Mouse (Mus musculus) heart, embryonic 14.5 days (tissue): ENCODE data around the gene Matn4. TPM values are rescaled to one million over a fixed set of nuclear protein-coding genes. Genes with fewer than 3 reads are reported as not detected.

Experiments
- ATAC-seq: fragments of 200-750 bp; cut with Nextera tagmentation; 2 replicates; pipeline ENCODE4 v1.8.0; 2017; ENCODE audit warnings: low read depth, moderate TSS enrichment; ENCODE audit not compliant: insufficient number of reproducible peaks, insufficient read depth, low FRiP score
- H3K27ac ChIP-seq, 2 experiments: fragments of 200-500 bp in 1 of 2; fragments of 300-500 bp in 1 of 2; sonication (generic) in 1 of 2; replicated peaks in 1 of 2; 2 replicates each; pipeline ENCODE4 v1.5.1; 2012 to 2014; ENCODE audit warnings: low read depth in 2 of 2, low read length in 2 of 2, control low read depth in 1 of 2, mild to moderate bottlenecking in 1 of 2, mixed read lengths in 1 of 2; ENCODE audit not compliant: control insufficient read depth in 1 of 2, insufficient read depth in 1 of 2
- H3K27me3 ChIP-seq: fragments of 300-500 bp; sonication (generic); 2 replicates; pipeline ENCODE4 v1.6.1; 2014; ENCODE audit warnings: mild to moderate bottlenecking, low read length, control low read depth; ENCODE audit not compliant: control insufficient read depth, insufficient read depth
- H3K36me3 ChIP-seq: fragments of 300-500 bp; sonication (generic); 2 replicates; pipeline ENCODE4 v1.6.1; 2014; ENCODE audit warnings: mild to moderate bottlenecking, control low read depth, low read length, mixed read lengths; ENCODE audit not compliant: control insufficient read depth, insufficient read depth
- H3K4me1 ChIP-seq, 2 experiments: fragments of 200-500 bp in 1 of 2; fragments of 300-500 bp in 1 of 2; sonication (generic) in 1 of 2; 2 replicates each; pipeline ENCODE4 v1.6.1; 2012 to 2014; ENCODE audit warnings: low read length in 2 of 2, control low read depth in 1 of 2, mixed read lengths in 1 of 2; ENCODE audit not compliant: control insufficient read depth in 2 of 2, insufficient read depth in 2 of 2
- H3K4me2 ChIP-seq: fragments of 300-500 bp; sonication (generic); 2 replicates; pipeline ENCODE4 v1.6.1; 2014; ENCODE audit warnings: mild to moderate bottlenecking, low read length
- H3K4me3 ChIP-seq, 2 experiments: fragments of 200-500 bp in 1 of 2; fragments of 300-500 bp in 1 of 2; sonication (generic) in 1 of 2; 2 replicates each; pipeline ENCODE4 v1.5.1; 2012 to 2014; ENCODE audit warnings: low read length in 2 of 2, mild to moderate bottlenecking in 2 of 2, control low read depth in 1 of 2, low read depth in 1 of 2, moderate library complexity in 1 of 2; ENCODE audit not compliant: control insufficient read depth in 1 of 2, insufficient read depth in 1 of 2
- H3K9ac ChIP-seq: fragments of 300-500 bp; sonication (generic); 2 replicates; pipeline ENCODE4 v1.6.1; 2014; ENCODE audit warnings: mild to moderate bottlenecking, low read length
- H3K9me3 ChIP-seq: fragments of 300-500 bp; sonication (generic); 2 replicates; pipeline ENCODE4 v1.6.1; 2016; ENCODE audit warnings: low read length, control low read depth; ENCODE audit not compliant: control insufficient read depth
- WGBS: fragments of 180-500 bp; shearing (Covaris S2); extraction: QIAGEN DNeasy Blood & Tissue Kit; methylation state at CpG from one replicate; pipeline ENCODE4 v1.1.7; 2014; 5-methylcytosine and 5-hydroxymethylcytosine counted together
- polyA plus RNA-seq: library from polyadenylated mRNA; unstranded; fragments of >200 nt; fragmentation: Nextera tagmentation; extraction: Ambion mirVana; gene quantifications from 2 replicates; pipeline ENCODE4 v1.2.1, GENCODE M21; 2014

Matn4 gene
- polyA plus RNA-seq, 1 experiment from 2014 or later = 0.97 TPM

DNA sequence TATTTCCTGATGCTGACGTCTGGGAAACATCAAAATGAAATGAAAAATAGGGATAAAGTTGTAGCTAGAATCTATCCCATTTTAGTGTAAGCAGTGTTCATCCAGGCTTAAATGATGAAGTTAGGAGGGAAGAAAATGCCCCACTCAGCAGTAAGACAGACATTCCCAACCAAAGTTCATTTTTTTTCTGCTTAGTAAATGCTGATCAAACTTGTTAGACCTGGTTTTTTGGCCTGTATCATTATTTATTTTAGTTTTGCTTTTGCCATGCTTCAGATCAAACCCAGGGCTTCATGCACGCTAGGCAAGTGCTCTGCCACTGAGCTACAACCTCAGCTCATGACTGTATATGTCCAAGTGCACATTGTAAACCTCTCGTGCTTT is 41.1 kb upstream of the Matn4 start:
- Histone ChIP-seq H3K9ac (no peak overlapping the region), H3K4me2 (no peak overlapping the region), H3K36me3 (no peaks in the 10 kb centered on the region), H3K27ac (no peak overlapping the region), H3K4me1 (peaks cover 16 to 34% of the 10 kb centered on the region in 2 experiments), H3K27me3 (no peaks in the 10 kb centered on the region), H3K4me3 (no peak overlapping the region), H3K9me3 (peaks cover 5% of the 10 kb centered on the region; the same call in 1 of the 2 replicates)
- ATAC-seq = no peak
- 78% methylated on average over 3 of the region's 3 CpGs for WGBS

DNA sequence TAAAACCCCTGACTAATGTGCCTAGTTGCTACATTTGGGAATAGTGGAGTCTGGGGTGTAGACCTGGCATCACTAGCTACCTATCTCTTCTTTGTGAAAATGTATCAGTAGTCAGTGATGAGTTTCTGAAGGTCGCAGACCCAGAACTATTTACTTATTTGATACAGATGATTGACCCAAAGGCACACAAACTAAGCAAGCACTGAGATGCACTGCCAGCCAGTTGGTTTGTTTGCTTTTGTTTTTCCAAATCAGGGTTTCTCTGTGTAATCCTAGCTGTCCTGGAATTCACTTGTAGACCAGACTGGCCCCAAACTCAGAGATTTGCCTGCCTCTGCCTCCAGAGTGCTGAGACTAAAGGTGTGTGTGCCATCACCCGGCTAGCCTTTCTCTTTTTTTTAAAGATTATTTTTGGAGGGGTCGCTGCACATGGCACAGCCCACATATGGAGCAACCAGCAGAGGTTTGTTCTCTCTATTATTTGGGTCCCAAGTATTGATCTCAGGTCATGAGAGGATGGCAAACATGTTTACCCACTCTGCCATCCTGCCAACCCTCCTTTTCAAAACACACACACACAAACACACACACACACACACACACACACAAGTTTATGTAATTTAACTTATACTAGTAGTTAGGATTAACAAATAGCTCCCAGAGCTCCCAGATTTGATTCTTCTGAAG is 40.6 kb upstream of the Matn4 start:
- no peak overlapping the region for H3K4me3 ChIP-seq
- H3K27ac ChIP-seq = no peak overlapping the region
- no peaks in the 10 kb centered on the region for H3K36me3 ChIP-seq
- no peaks in the 10 kb centered on the region for H3K27me3 ChIP-seq
- peaks cover 5% of the 10 kb centered on the region; the same call in 1 of the 2 replicates for H3K9me3 ChIP-seq
- no peak overlapping the region for H3K4me2 ChIP-seq
- WGBS = 75% methylated on average over 3 of the region's 3 CpGs
- H3K9ac ChIP-seq = no peak overlapping the region
- H3K4me1 ChIP-seq = peaks cover 18 to 39% of the 10 kb centered on the region in 2 experiments
- ATAC-seq = no peak

DNA sequence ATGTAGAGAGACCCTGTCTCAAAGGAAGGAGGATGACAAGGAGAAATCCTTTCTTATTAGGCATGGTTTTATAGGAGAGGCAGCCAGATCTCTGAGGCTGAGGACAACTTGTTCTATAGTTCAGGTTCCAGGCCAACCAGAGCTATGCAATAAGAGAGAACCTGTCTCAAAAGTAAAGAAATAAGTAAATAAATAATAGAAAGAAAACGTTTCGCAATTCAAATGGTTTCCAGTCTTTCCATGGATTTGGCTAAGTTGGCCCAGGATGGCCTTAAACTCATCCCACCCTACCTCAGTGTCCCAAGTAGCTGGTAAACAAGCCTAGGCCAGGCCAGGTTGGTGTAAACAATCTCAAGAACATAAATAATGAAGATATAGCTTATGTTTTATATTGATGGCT is 39.7 kb upstream of the Matn4 start:
- Histone ChIP-seq H3K4me2 (no peak overlapping the region), H3K27me3 (no peaks in the 10 kb centered on the region), H3K27ac (no peak overlapping the region), H3K36me3 (no peaks in the 10 kb centered on the region), H3K4me3 (no peak overlapping the region), H3K4me1 (peaks cover 17 to 42% of the 10 kb centered on the region in 2 experiments), H3K9ac (no peak overlapping the region), H3K9me3 (no peaks in the 10 kb centered on the region)
- 81% methylated on average over 2 of the region's 2 CpGs for WGBS
- ATAC-seq = no peak

DNA sequence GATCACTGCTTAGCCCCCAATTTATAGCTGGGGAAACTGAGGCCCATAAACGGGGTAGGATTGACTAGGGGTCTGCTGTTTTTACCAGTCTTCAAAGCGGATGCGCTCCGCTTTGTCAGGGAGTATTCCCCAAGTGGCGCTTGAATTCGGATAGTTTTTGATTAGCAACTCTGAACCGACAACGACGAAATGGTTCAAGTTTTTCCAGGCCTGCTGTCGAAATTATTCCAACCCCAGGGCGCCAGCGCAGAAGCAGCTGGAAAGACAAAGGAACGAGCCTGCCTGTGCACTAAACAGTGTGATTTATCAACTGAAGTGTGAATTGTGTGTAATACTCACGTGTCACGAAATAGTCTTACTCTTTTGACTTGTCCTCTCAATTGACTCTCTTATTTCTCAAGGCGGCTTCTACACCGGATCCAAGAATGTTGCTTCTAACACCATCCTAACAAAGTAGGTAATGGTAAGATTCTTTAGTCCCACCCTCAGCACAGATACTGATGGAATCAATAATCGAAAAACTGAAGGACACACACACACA is 38.6 kb upstream of the Matn4 start, which contains the start of gene Sdc4:
Gene Sdc4 (minus strand): TSS at position 428 of the 541 bp plus-strand sequence.
- ATAC-seq = no peak
- Histone ChIP-seq H3K27me3 (no peaks in the 10 kb centered on the region), H3K9me3 (no peaks in the 10 kb centered on the region), H3K27ac (peak within 1 kb of the TSS; percentile 72 to 74), H3K36me3 (no peaks in the 10 kb centered on the region), H3K4me1 (peaks cover 14 to 41% of the 10 kb centered on the region in 2 experiments), H3K9ac (peak within 1 kb of the TSS; percentile 87), H3K4me3 (peak within 1 kb of the TSS; percentile 67 to 68), H3K4me2 (peak within 1 kb of the TSS; percentile 86)
- 9% methylated on average over 18 of the region's 18 CpGs for WGBS

DNA sequence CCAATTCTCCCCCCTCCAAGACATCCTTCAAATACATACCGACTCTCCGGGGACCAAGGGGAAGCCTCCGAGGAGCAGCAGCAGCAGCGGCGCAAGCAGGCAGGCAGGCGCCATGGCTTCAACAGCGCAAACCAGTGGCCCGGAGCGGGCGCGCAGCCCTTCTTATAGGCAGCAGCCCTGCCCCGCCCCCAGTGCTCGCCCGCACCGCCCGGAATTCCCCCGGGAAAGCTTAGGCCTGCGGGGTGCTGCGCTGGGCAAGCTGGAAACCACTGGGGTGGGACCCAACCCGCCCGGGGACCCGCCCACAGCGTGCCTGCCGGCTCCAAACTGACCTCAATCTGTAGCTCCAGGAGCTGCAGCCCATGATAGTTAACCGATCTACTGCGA is 38.1 kb upstream of the Matn4 start:
- H3K4me3 ChIP-seq = peak overlapping the region; percentile 67 to 68
- no peaks in the 10 kb centered on the region for H3K36me3 ChIP-seq
- peak; percentile 84 for ATAC-seq
- peak overlapping the region; percentile 86 for H3K4me2 ChIP-seq
- under 1% methylated on average over 25 of the region's 26 CpGs for WGBS
- peak overlapping the region; percentile 72 to 74 for H3K27ac ChIP-seq
- H3K27me3 ChIP-seq = no peaks in the 10 kb centered on the region
- H3K4me1 ChIP-seq = peaks cover 16 to 44% of the 10 kb centered on the region in 2 experiments
- H3K9ac ChIP-seq = peak overlapping the region; percentile 87
- H3K9me3 ChIP-seq = no peaks in the 10 kb centered on the region

DNA sequence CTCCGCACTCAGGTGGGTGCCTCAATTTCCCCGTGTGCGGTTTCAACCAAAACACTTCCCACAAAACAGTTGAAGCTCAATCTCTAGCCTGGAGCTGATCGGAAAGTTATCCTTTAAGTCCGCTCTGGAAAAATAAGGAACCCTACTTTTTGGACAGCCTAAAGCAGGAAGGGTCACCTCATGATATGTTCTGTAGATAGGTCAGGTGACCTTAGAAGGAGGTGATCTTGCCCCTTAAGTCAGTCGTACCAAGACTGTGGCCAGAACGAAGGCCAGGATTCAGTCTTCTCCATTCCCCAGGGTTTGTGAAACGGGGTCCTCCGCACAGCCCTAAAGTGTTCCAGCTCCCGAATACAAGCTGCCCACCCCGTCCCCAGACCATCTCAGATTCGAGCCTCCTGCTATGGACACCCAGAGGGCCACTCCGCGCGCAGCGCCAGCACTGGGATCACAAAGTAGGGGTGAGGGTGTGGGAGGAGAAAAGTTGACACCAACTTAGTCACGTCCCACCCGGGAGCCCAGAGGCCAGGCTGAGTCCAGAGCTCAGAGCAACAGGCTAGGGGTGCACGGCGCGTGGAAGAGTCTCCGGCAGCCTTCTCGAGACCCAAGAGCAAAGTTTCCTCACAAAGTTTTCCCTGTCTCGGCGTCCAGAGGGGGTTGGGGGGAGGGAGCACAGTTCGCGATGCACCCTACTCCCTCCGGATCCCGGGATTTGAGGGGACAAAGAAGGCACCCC is 37.5 kb upstream of the Matn4 start:
- Histone ChIP-seq H3K4me2 (peak overlapping the region; percentile 86), H3K27me3 (no peaks in the 10 kb centered on the region), H3K4me3 (peak overlapping the region; percentile 67 to 68), H3K9ac (peak overlapping the region; percentile 87), H3K4me1 (peaks cover 16 to 48% of the 10 kb centered on the region in 2 experiments), H3K9me3 (no peaks in the 10 kb centered on the region), H3K27ac (peak overlapping the region; percentile 72 to 74), H3K36me3 (no peaks in the 10 kb centered on the region)
- peak; percentile 66 for ATAC-seq
- 2% methylated on average over 29 of the region's 29 CpGs for WGBS

DNA sequence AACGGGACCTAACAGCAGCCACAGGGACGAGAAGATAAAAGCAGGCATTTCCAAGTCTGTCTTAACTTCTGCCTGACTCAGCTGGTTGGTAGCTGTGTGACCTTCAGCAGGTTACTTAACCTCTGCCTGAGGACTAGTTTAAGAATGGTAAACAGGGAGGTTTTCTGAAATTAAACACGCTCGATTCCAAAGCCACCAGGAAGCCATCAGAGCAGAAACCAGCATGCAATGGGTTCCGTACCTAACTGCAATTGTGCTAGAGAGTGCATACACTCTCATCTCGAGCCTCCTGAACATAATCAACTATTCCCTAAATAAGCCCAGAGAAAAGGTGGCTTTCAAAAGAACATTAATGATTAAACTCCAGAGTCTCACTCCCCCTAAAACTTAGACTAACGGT is 36.8 kb upstream of the Matn4 start:
- ATAC-seq = no peak
- 27% methylated on average over 7 of the region's 7 CpGs for WGBS

More for the DNA sequence above, 36.8 kb upstream of the Matn4 start:
- Histone ChIP-seq H3K36me3 (no peaks in the 10 kb centered on the region), H3K9ac (peak overlapping the region; percentile 87), H3K4me3 (peak overlapping the region; percentile 67 to 68), H3K4me2 (peak overlapping the region; percentile 86), H3K4me1 (peaks cover 20 to 55% of the 10 kb centered on the region in 2 experiments), H3K27me3 (no peaks in the 10 kb centered on the region), H3K9me3 (no peaks in the 10 kb centered on the region), H3K27ac (no peak overlapping the region)
